Mouse (Mus musculus) T-helper 17 cell (primary cell): Measurements from ENCODE around the gene Hmgcll1.
"Not testable (repeated sequence)": the region's sequence is repeated elsewhere in the genome, so short reads cannot be mapped to it uniquely, and the experiment has no call there.

Source experiments
- in situ Hi-C, 2 experiments: fragments of 300-600 bp; cut with MboI, MseI; formaldehyde crosslinking; loops; 1 replicate in 1 of 2; 2 replicates in 1 of 2; pipeline ENCODE4 v1.15.1; 2025; ENCODE audit warnings: high pct_unique_total_duplicates in 2 of 2

Gene Hmgcll1

GRCm38 (mm10) chr9:76060935-76061334 lies 46.3 kb downstream of the Hmgcll1 start:
- in situ Hi-C loops = no loop called here

- in situ Hi-C loops = no loop called here
Observed at GRCm38 (mm10) chr9:76061492-76061891, 46.8 kb downstream of the Hmgcll1 start.

GRCm38 (mm10) chr9:76064164-76064563 lies 49.5 kb downstream of the Hmgcll1 start:
- in situ Hi-C loops = no loop called here

GRCm38 (mm10) chr9:76091561-76091960 lies 76.9 kb downstream of the Hmgcll1 start:
- in situ Hi-C loops = no loop called here

- in situ Hi-C loops = no loop called here
Observed at GRCm38 (mm10) chr9:76097221-76097620, 82.6 kb downstream of the Hmgcll1 start.

- in situ Hi-C loops = no loop called here
Observed at GRCm38 (mm10) chr9:76099981-76100380, 85.3 kb downstream of the Hmgcll1 start.

- in situ Hi-C loops = not testable (repeated sequence)
Observed at GRCm38 (mm10) chr9:76104416-76104815, 89.8 kb downstream of the Hmgcll1 start.

- in situ Hi-C loops = no loop called here
Observed at GRCm38 (mm10) chr9:76104846-76105245, 90.2 kb downstream of the Hmgcll1 start.

- in situ Hi-C loops = loop anchor here (5.0 to 10.0 kb wide), 4 partner anchors 351 to 648 kb away; no protein-coding TSS in a partner anchor
Observed at GRCm38 (mm10) chr9:76122888-76123287, 108.2 kb downstream of the Hmgcll1 start.

- in situ Hi-C loops = loop anchor here (5.0 to 10.0 kb wide), 4 partner anchors 352 to 649 kb away; no protein-coding TSS in a partner anchor
Observed at GRCm38 (mm10) chr9:76124249-76124648, 109.6 kb downstream of the Hmgcll1 start.

GRCm38 (mm10) chr9:76129353-76129752 lies 114.7 kb downstream of the Hmgcll1 start:
- in situ Hi-C loops = loop anchor here (10.0 kb wide), 2 partner anchors 365 to 655 kb away; no protein-coding TSS in a partner anchor

- in situ Hi-C loops = no loop called here
Observed at GRCm38 (mm10) chr9:76134042-76134441, 119.4 kb downstream of the Hmgcll1 start.

GRCm38 (mm10) chr9:76138378-76139109 lies 123.9 kb downstream of the Hmgcll1 start:
- in situ Hi-C loops = no loop called here

- in situ Hi-C loops = no loop called here
Observed at GRCm38 (mm10) chr9:76145593-76145992, 130.9 kb downstream of the Hmgcll1 start.

GRCm38 (mm10) chr9:76162446-76162845 lies 147.8 kb downstream of the Hmgcll1 start:
- in situ Hi-C loops = no loop called here

- in situ Hi-C loops = no loop called here
Observed at GRCm38 (mm10) chr9:76168355-76168754, 153.7 kb downstream of the Hmgcll1 start.

GRCm38 (mm10) chr9:76172686-76173295 lies 158.1 kb downstream of the Hmgcll1 start:
- in situ Hi-C loops = no loop called here

GRCm38 (mm10) chr9:76179221-76179620 lies 164.6 kb downstream of the Hmgcll1 start:
- in situ Hi-C loops = no loop called here
